Mouse (Mus musculus) ES-Bruce4 (cell line): ENCODE data around the gene Tnrc6c. TPM values are rescaled to one million over a fixed set of nuclear protein-coding genes. Genes with fewer than 3 reads are reported as not detected.

Source experiments
- H3K27ac ChIP-seq: 2 replicates; pipeline ENCODE4 v1.5.1; 2012; ENCODE audit warnings: low read length, inconsistent platforms; ENCODE audit not compliant: insufficient read depth
- H3K27me3 ChIP-seq: 2 replicates; pipeline ENCODE4 v1.6.1; 2012; ENCODE audit warnings: mild to moderate bottlenecking, low read length, inconsistent platforms; ENCODE audit not compliant: control insufficient read depth, poor library complexity, insufficient read depth, severe bottlenecking
- H3K36me3 ChIP-seq: 2 replicates; pipeline ENCODE4 v1.6.1; 2012; ENCODE audit warnings: inconsistent platforms, mild to moderate bottlenecking, low read length, moderate library complexity; ENCODE audit not compliant: control insufficient read depth, poor library complexity, insufficient read depth, severe bottlenecking
- H3K4me1 ChIP-seq: one replicate; pipeline ENCODE4 v1.8.1; 2011; ENCODE audit warnings: low read length; ENCODE audit not compliant: control insufficient read depth, insufficient read depth
- H3K4me3 ChIP-seq: 2 replicates; pipeline ENCODE4 v1.5.1; 2011; ENCODE audit warnings: low read depth, mild to moderate bottlenecking, low read length
- H3K9ac ChIP-seq: 2 replicates; pipeline ENCODE4 v1.6.1; 2012; ENCODE audit warnings: low read depth, mild to moderate bottlenecking, inconsistent platforms; ENCODE audit not compliant: poor library complexity, severe bottlenecking
- H3K9me3 ChIP-seq: replicated peaks from 2 replicates; pipeline ENCODE4 v1.6.1; 2012; ENCODE audit warnings: mild to moderate bottlenecking, low read length, inconsistent platforms; ENCODE audit not compliant: control insufficient read depth, poor library complexity, insufficient read depth, severe bottlenecking
- CTCF ChIP-seq: IDR thresholded peaks from one replicate; pipeline ENCODE4 v1.8.1; 2011; ENCODE audit warnings: low read depth, low read length
- EP300 ChIP-seq: IDR thresholded peaks from 2 replicates; pipeline ENCODE4 v1.6.1; 2011; ENCODE audit warnings: low read depth, low read length; ENCODE audit not compliant: insufficient read depth
- POLR2A ChIP-seq: IDR thresholded peaks from one replicate; pipeline ENCODE4 v1.8.1; 2011; ENCODE audit warnings: low read length; ENCODE audit not compliant: insufficient read depth
- polyA plus RNA-seq: library from polyadenylated mRNA; stranded (reverse); fragments of >200 nt; gene quantifications from 2 replicates; pipeline ENCODE4 v1.2.4, GENCODE M21; 2011; ENCODE audit warnings: low read depth; ENCODE audit not compliant: missing spikeins, insufficient read depth, insufficient read length

Gene Tnrc6c
- polyA plus RNA-seq, 1 experiment = 28.6 TPM

GRCm38 (mm10) chr11:117618774-117619173, 35.3 kb upstream of the Tnrc6c start:
- Histone ChIP-seq H3K4me1 (peaks cover 9% of the 10 kb centered on the region), H3K9me3 (no peaks in the 10 kb centered on the region), H3K27ac (no peak overlapping the region), H3K27me3 (no peaks in the 10 kb centered on the region), H3K4me3 (no peak overlapping the region), H3K36me3 (no peaks in the 10 kb centered on the region), H3K9ac (no peak overlapping the region)
- TF ChIP-seq CTCF (no peak), POLR2A (no peak), EP300 (no peak)

DNA sequence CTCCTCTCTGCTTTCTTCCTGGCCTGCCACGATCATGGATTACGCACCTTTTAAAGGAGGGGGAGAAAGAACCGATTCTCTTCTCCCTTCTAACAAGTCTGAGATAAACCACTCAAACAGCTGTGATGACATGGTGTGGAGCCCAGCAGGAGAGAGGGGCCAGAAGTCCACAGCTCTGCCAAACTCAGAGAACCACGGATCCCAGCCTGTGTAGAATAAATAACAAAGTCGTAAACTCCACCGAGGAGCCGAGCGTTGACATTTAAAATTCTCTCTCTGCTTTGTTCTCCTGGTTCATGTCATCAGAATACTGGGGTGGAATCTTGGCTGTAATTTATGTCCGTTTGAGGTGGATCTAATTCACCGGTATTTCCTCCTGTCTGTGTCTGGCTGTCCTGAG, 34.5 kb upstream of the Tnrc6c start:
- no peak overlapping the region for H3K4me3 ChIP-seq
- H3K9ac ChIP-seq = no peak overlapping the region
- no peaks in the 10 kb centered on the region for H3K9me3 ChIP-seq
- H3K36me3 ChIP-seq = no peaks in the 10 kb centered on the region
- no peaks in the 10 kb centered on the region for H3K27me3 ChIP-seq
- H3K4me1 ChIP-seq = peaks cover 9% of the 10 kb centered on the region
- no peak overlapping the region for H3K27ac ChIP-seq
- TF ChIP-seq CTCF = no peak
- TF ChIP-seq POLR2A = no peak
- TF ChIP-seq EP300 = no peak

GRCm38 (mm10) chr11:117625196-117625595, 28.9 kb upstream of the Tnrc6c start:
- H3K36me3 ChIP-seq = no peaks in the 10 kb centered on the region
- H3K9ac ChIP-seq = no peak overlapping the region
- peaks cover 5% of the 10 kb centered on the region for H3K4me1 ChIP-seq
- TF ChIP-seq POLR2A (no peak), CTCF (no peak), EP300 (no peak)
- no peak overlapping the region for H3K27ac ChIP-seq
- no peaks in the 10 kb centered on the region for H3K27me3 ChIP-seq
- H3K4me3 ChIP-seq = no peak overlapping the region
- no peaks in the 10 kb centered on the region for H3K9me3 ChIP-seq

DNA sequence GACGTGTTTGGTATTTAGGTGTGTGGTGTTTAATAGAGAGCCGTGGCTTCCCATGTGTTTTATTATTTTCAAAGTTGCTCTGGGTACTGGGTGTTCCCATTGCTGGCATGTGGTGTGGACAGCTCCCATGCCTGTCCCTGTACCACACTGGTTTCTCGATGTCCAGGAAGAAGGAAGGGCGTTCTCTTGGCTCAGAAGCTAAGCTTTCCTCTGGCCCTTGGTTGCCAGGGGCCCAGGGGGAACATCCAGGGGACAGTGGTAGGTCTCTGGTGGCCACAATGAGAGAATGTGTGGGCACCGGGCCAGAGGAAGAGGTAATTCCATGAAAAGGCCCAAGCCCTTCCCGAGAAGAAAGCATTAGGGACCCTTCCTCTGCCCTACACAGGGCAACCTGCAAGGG, 27.5 kb upstream of the Tnrc6c start:
- no peaks in the 10 kb centered on the region for H3K27me3 ChIP-seq
- peaks cover 5% of the 10 kb centered on the region for H3K4me1 ChIP-seq
- no peak for TF ChIP-seq POLR2A
- TF ChIP-seq CTCF = no peak
- no peak for TF ChIP-seq EP300
- no peak overlapping the region for H3K9ac ChIP-seq
- H3K27ac ChIP-seq = no peak overlapping the region
- no peaks in the 10 kb centered on the region for H3K36me3 ChIP-seq
- H3K9me3 ChIP-seq = no peaks in the 10 kb centered on the region
- no peak overlapping the region for H3K4me3 ChIP-seq

DNA sequence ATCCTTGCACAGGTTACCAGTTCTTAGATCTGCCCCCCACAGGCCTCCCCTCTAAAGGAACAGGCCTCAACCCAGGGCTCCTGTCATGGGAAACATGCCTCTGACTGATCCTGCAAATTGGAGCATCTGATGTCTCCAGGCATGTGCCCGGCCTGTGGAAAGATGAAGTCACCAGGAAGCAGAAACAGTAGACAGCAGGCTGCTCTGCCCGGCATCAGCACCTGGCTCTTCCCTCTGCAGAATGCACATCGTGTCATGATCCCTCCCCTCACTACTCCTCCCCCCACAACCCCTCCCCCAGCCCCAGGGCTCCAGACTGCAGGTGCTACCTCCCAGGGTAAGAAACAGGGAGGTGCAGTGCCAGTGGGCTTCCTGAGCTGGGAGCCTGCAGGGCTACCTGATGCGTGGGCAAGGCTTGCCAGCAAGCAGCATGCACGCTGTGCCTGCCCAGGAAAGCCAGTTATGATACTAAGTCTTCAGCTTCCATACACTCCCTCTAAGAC, 27.0 kb upstream of the Tnrc6c start:
- H3K9ac ChIP-seq = no peak overlapping the region
- no peaks in the 10 kb centered on the region for H3K27me3 ChIP-seq
- H3K27ac ChIP-seq = no peak overlapping the region
- H3K4me1 ChIP-seq = peaks cover 5% of the 10 kb centered on the region
- H3K4me3 ChIP-seq = no peak overlapping the region
- no peaks in the 10 kb centered on the region for H3K9me3 ChIP-seq
- peak; percentile 53; the same call in 1 of the 2 replicates for TF ChIP-seq EP300
- TF ChIP-seq CTCF = no peak
- no peaks in the 10 kb centered on the region for H3K36me3 ChIP-seq

DNA sequence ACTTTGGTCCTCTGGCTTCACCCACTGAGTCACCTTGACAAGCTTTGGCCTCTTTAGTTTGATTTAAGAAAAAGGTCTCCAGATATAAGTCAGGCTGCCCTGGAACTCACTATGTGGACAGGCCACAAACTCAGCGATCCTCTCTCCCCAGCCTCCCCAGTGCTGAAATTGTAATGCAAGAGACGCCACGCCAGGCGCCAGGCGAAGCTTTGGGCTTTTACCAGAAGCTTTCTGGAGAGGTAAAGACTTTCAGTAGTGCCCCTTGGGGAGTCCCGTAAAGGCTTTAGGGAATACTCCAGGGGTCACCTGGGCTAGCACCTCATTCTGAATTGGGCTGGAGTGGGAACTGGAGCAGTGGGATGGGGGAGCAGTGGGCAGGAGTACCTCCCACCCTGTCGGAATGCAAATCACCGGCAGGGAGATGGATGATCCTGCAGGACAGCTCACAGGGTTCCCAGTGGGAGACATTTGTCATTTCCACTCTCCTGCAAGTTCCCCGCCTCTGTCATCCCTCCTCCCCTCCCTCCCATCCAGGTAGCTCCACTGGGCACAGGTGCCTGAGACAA, 26.3 kb upstream of the Tnrc6c start:
- Histone ChIP-seq H3K36me3 (no peaks in the 10 kb centered on the region), H3K4me3 (0 out of 2 replicates have a peak overlapping the region, but pooled peaks have one; percentile 17), H3K27me3 (no peaks in the 10 kb centered on the region), H3K27ac (peak overlapping the region; percentile 4; the same call in 1 of the 2 replicates), H3K9me3 (no peaks in the 10 kb centered on the region), H3K9ac (no peak overlapping the region), H3K4me1 (peaks cover 5% of the 10 kb centered on the region)
- TF ChIP-seq CTCF (no peak), POLR2A (no peak), EP300 (no peak)
